Mouse (Mus musculus) heart, postnatal 0 days (tissue): ENCODE data around the gene Gfra1.

Experiments used
- CTCF ChIP-seq: IDR thresholded peaks from 2 replicates; pipeline ENCODE4 v1.5.1; 2016; ENCODE audit warnings: antibody characterized with exemption, control low read depth, low read depth
- EP300 ChIP-seq: IDR thresholded peaks from 2 replicates; pipeline ENCODE4 v1.6.1; 2016; ENCODE audit warnings: antibody characterized with exemption, low read depth

- peak; percentile 91 for TF ChIP-seq CTCF
- TF ChIP-seq EP300: no peak
These were observed 13.7 kb upstream of the Gfra1 start for GRCm38 (mm10) chr19:58469421-58469820.
